Mouse (Mus musculus) lung, postnatal 0 days (tissue): ENCODE data around the gene Ephx1.

Experiments used
- CTCF ChIP-seq: IDR thresholded peaks from 2 replicates; pipeline ENCODE4 v1.5.1; 2016; ENCODE audit warnings: antibody characterized with exemption, mild to moderate bottlenecking
- EP300 ChIP-seq: IDR thresholded peaks from 2 replicates; pipeline ENCODE4 v1.6.1; 2016; ENCODE audit warnings: antibody characterized with exemption, mild to moderate bottlenecking, control low read depth

GRCm38 (mm10) chr1:180943032-180943644 lies 77.6 kb downstream of the Ephx1 start:
- no peak for TF ChIP-seq CTCF
- TF ChIP-seq EP300, result no peak
